Mouse (Mus musculus) heart, adult 2 months (tissue): ENCODE measurements around the gene Pi4kb. TPM values are rescaled to one million over a fixed set of nuclear protein-coding genes. Genes with fewer than 3 reads are reported as not detected.
"Not testable (repeated sequence)": the region's sequence is repeated elsewhere in the genome, so short reads cannot be mapped to it uniquely, and the experiment has no call there.

ENCODE experiments used
- DNase-seq, 2 experiments: peaks; one replicate each; pipeline ENCODE4 v3.0.0; 2021
- H3K27ac ChIP-seq: fragments of 200-600 bp; 2 replicates; pipeline ENCODE4 v1.8.1; 2022
- H3K27me3 ChIP-seq: fragments of 200-500 bp; 2 replicates; pipeline ENCODE4 v1.6.1; 2012; ENCODE audit warnings: mild to moderate bottlenecking, low read length, inconsistent platforms, mixed read lengths; ENCODE audit not compliant: control insufficient read depth, insufficient read depth
- H3K36me3 ChIP-seq: fragments of 200-500 bp; 2 replicates; pipeline ENCODE4 v1.6.1; 2012; ENCODE audit warnings: low read length, inconsistent platforms; ENCODE audit not compliant: control insufficient read depth, insufficient read depth
- H3K4me1 ChIP-seq: fragments of 200-500 bp; 2 replicates; pipeline ENCODE4 v1.6.1; 2011; ENCODE audit warnings: low read length; ENCODE audit not compliant: control insufficient read depth, insufficient read depth
- H3K4me3 ChIP-seq: fragments of 200-600 bp; 2 replicates; pipeline ENCODE4 v1.8.1; 2022
- H3K79me2 ChIP-seq: fragments of 200-500 bp; replicated peaks from 2 replicates; pipeline ENCODE4 v1.6.1; 2012; ENCODE audit warnings: mild to moderate bottlenecking, inconsistent platforms, low read length, moderate library complexity, mixed read lengths; ENCODE audit not compliant: control insufficient read depth, insufficient read depth
- H3K9ac ChIP-seq: fragments of 200-500 bp; 2 replicates; pipeline ENCODE4 v1.6.1; 2012; ENCODE audit warnings: low read depth, mild to moderate bottlenecking, control low read depth, inconsistent platforms, low read length, mixed read lengths
- CTCF ChIP-seq: fragments of 200-600 bp; IDR thresholded peaks from 2 replicates; pipeline ENCODE4 v1.8.1; 2022; ENCODE audit warnings: antibody characterized with exemption, mild to moderate bottlenecking, moderate library complexity
- EP300 ChIP-seq: fragments of 200-500 bp; IDR thresholded peaks from 2 replicates; pipeline ENCODE4 v1.6.1; 2011; ENCODE audit warnings: low read depth, low read length, control low read depth; ENCODE audit not compliant: insufficient read depth
- POLR2A ChIP-seq: fragments of 200-500 bp; IDR thresholded peaks from 2 replicates; pipeline ENCODE4 v1.6.1; 2011; ENCODE audit warnings: mild to moderate bottlenecking, low read depth, low read length, control low read depth; ENCODE audit not compliant: insufficient read depth
- WGBS: fragments of 180-500 bp; shearing (Covaris S2); methylation state at CpG from one replicate; pipeline ENCODE4 v1.1.7; 2018; 5-methylcytosine and 5-hydroxymethylcytosine counted together
- intact Hi-C: fragments of 180-260 bp; cut with DNase I; formaldehyde crosslinking; loops from one replicate; pipeline ENCODE4 v1.15.1; 2025
- polyA plus RNA-seq: library from polyadenylated mRNA; depleted of rRNA; stranded (reverse); fragments of >200 nt; gene quantifications from 2 replicates; pipeline ENCODE4 v1.2.3, GENCODE M21; 2012
- total RNA-seq, 2 experiments: library from RNA; stranded (reverse); gene quantifications; 2 replicates each; pipeline ENCODE4 v1.2.3; 2021

Gene Pi4kb
- total and polyA plus RNA-seq, 3 experiments = 18.7 to 29.5 (median 25.8) TPM

DNA sequence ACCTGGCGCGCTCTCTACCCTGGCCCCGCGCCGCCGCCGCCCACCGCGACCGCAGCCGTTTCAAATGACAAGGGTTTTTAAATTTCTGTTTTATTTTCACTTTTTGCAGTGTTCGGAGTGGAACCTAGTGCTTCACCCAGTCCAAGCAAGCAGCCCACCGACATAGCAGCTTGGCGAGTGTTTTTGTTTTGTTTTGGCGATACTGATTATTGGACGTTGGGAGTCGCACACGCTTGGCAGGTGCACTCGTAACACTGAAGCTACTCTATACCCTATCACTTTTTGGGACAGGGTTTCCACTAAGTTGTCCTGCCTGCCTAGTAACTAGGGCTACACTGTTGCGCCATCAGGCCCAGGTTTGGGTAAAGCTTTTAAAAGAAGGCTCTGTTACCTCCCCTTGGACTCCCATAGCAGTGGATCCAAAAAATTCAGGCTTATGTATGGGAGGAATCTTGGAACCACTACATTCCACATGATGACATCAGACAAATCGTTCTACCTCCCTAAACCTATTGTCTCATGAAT, 42.1 kb downstream of the Pi4kb start:
- H3K4me1 ChIP-seq = peaks cover 2% of the 10 kb centered on the region
- TF ChIP-seq CTCF = no peak
- no peak for TF ChIP-seq POLR2A
- no peak for TF ChIP-seq EP300
- H3K9ac ChIP-seq = peak overlapping the region; percentile 67
- H3K27me3 ChIP-seq = no peaks in the 10 kb centered on the region
- H3K27ac ChIP-seq = peak overlapping the region; percentile 95
- no peak for DNase-seq
- no peaks in the 10 kb centered on the region for H3K36me3 ChIP-seq
- 3% methylated on average over 21 of the region's 21 CpGs for WGBS
- intact Hi-C loops = loop anchor here (5.0 kb wide), 1 partner anchor 129 kb away; the partner anchor contains the start of gene Psmb4
- H3K79me2 ChIP-seq = no peaks in the 10 kb centered on the region
- H3K4me3 ChIP-seq = peak overlapping the region; percentile 98

DNA sequence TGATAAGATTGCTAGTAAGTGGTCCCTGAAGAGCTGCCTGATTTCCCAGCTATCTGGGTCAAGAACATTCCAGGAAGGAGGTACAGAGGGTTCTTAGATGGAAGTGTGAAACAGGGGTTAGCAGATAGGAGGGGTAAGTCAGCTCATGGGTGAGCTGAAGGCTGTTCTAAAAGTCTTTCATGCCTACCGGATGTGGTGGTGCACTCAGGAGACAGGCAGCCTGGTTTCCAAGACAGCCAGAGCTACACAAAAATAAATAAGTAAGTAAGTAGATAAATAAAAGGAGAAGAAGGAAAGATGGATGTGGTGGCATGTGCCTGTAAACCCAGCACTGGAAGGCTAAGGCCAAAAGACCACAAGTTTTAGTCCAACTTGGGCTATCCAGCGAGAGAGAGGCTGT, 44.2 kb downstream of the Pi4kb start:
- WGBS = 79% methylated on average over 2 of the region's 2 CpGs
- intact Hi-C loops = loop anchor here (5.0 kb wide), 1 partner anchor 131 kb away; the partner anchor contains the start of gene Psmb4
- Histone ChIP-seq H3K9ac (no peak overlapping the region), H3K79me2 (no peaks in the 10 kb centered on the region), H3K27ac (no peak overlapping the region), H3K4me1 (peaks cover 2% of the 10 kb centered on the region), H3K27me3 (no peaks in the 10 kb centered on the region), H3K4me3 (no peak overlapping the region), H3K36me3 (no peaks in the 10 kb centered on the region)
- no peak for DNase-seq
- TF ChIP-seq EP300 = no peak
- TF ChIP-seq POLR2A = no peak
- TF ChIP-seq CTCF = no peak

DNA sequence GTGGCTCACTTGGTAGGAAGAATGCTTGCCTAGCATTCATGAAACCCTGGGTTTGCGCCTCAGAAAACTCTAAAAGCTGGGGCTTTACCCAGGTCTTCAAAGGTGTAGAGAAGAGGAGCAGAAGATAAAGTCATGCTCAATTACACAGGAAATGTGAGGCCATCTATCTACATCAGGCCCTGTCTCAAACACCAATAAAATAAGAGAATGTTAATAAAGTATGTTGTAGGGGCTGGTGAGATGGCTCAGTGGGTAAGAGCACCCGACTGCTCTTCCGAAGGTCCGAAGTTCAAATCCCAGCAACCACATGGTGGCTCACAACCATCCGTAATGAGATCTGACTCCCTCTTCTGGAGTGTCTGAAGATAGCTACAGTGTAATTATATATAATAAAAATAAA, 46.4 kb downstream of the Pi4kb start:
- H3K79me2 ChIP-seq, H3K4me1 ChIP-seq, intact Hi-C loops, H3K27me3 ChIP-seq, H3K9ac ChIP-seq, H3K36me3 ChIP-seq, H3K27ac ChIP-seq, DNase-seq, H3K4me3 ChIP-seq: not testable (repeated sequence)
- 95% methylated on average over 5 of the region's 5 CpGs for WGBS

DNA sequence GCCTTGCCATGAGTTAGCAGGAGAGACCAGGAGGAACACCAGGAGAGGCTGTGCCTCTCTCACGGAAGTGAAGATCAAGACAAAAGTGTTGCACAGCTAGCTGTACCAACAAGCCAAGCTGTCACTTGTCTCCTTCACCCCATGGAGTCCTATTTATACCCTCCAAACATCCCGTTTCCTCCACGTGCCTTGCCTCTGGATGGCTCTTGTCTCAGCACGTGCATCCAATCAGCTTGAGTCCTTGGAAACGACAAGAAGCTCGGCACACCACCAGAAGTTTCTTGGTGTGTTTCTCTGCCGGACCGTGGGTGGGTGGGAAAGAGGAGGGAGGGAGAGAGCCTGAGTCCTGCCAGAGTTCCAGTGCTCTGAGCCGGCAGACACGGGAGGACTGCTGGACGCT, 50.0 kb downstream of the Pi4kb start:
- Histone ChIP-seq H3K4me1 (peaks cover 7% of the 10 kb centered on the region), H3K27me3 (no peaks in the 10 kb centered on the region), H3K27ac (peak overlapping the region; percentile 53), H3K79me2 (no peaks in the 10 kb centered on the region), H3K4me3 (no peak overlapping the region), H3K9ac (peak overlapping the region; percentile 29; the same call in 1 of the 2 replicates), H3K36me3 (no peaks in the 10 kb centered on the region)
- intact Hi-C loops = no loop called here
- TF ChIP-seq EP300 (no peak), CTCF (no peak), POLR2A (no peak)
- 4% methylated on average over 11 of the region's 11 CpGs for WGBS
- DNase-seq = peak; percentile 46 to 63

DNA sequence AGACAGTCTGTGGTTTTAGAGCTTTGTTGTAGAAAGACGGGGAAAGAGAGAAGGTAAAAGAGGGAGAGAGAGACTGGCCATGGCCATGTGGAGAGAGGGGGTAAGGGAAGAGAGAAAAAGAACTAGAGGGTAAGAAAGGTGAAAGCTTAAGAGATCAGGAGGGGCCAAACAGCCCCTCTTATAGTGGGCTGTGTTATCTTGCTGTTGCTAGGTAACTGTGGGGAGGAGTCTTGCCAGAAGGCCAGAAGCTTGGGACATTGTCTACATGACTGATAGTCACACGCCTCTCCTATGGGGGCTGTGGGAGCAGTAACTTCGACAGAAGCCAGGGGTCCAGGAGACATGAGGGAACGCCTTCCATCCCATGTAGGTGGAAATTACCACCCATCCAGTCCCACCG, 50.7 kb downstream of the Pi4kb start:
- Histone ChIP-seq H3K4me1 (peaks cover 7% of the 10 kb centered on the region), H3K4me3 (no peak overlapping the region), H3K27me3 (no peaks in the 10 kb centered on the region), H3K27ac (peak overlapping the region; percentile 17; the same call in 1 of the 2 replicates), H3K36me3 (no peaks in the 10 kb centered on the region), H3K9ac (no peak overlapping the region), H3K79me2 (no peaks in the 10 kb centered on the region)
- 45% methylated on average over 5 of the region's 5 CpGs for WGBS
- DNase-seq = no peak
- no peak for TF ChIP-seq CTCF
- intact Hi-C loops = no loop called here

DNA sequence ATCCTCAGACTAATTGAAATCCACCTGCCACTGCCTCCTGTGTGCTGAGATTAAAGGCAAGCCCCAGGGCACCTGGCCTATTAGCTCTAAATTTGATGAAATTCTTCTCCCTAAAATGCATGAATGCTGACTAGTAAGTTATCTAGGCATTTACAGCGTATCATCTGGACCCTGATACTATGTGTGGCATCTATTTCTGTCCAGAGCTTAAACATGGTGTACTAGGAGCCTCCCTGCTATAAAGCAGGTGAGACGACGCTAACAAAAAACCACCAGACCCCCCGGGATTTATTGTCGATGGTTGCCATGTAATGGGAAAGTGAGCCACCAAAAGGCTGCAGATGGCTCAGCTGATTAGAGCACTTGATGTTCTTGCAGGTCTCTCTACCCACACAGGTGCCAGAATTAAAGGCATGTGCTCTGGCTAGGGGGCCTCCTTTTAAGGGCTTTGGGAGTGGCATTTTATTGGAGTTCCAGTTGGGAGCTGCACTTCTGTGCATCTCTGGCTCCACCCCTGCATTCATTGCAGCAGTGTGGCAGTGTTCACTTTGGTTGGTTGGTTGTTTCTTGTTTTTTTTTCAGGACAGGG, 52.6 kb downstream of the Pi4kb start:
- intact Hi-C loops = no loop called here
- no peak overlapping the region for H3K4me3 ChIP-seq
- H3K27ac ChIP-seq = no peak overlapping the region
- no peaks in the 10 kb centered on the region for H3K36me3 ChIP-seq
- no peaks in the 10 kb centered on the region for H3K27me3 ChIP-seq
- DNase-seq = no peak
- no peak overlapping the region for H3K9ac ChIP-seq
- H3K79me2 ChIP-seq = no peaks in the 10 kb centered on the region
- 63% methylated on average over 5 of the region's 5 CpGs for WGBS
- TF ChIP-seq CTCF (no peak), POLR2A (no peak), EP300 (no peak)
- H3K4me1 ChIP-seq = peaks cover 7% of the 10 kb centered on the region
